Mouse (Mus musculus): ENCODE results near the gene Rtn4r. TPM values are rescaled to one million over a fixed set of nuclear protein-coding genes. Genes with fewer than 3 reads are reported as not detected.

The Rtn4r gene
- polyA plus RNA-seq (2017; shearing (Covaris generic)), result not detected

GRCm38 (mm10) chr16:18127241-18127861 is at the start of gene Rtn4r:
Gene Rtn4r, plus strand, starts transcription at chr16:18127642.

Other genes starting within 250 kb of the Rtn4r start
- 0.60 TPM for gene Gm20518, start 236.0 kb upstream of the Rtn4r start, polyA plus RNA-seq (2017; shearing (Covaris generic))
- not detected for gene Tssk1, start 233.4 kb upstream of the Rtn4r start, polyA plus RNA-seq (2017; shearing (Covaris generic))
- 56.2 TPM for gene Dgcr2, start 229.1 kb upstream of the Rtn4r start, polyA plus RNA-seq (2017; shearing (Covaris generic))
- gene Tssk2, start 229.0 kb upstream of the Rtn4r start, polyA plus RNA-seq (2017; shearing (Covaris generic)), result not detected
- gene Ess2, start 216.3 kb upstream of the Rtn4r start, polyA plus RNA-seq (2017; shearing (Covaris generic)), result 61.9 TPM
- not detected for gene Gsc2, start 212.6 kb upstream of the Rtn4r start, polyA plus RNA-seq (2017; shearing (Covaris generic))
- gene Slc25a1, start 199.4 kb upstream of the Rtn4r start, polyA plus RNA-seq (2017; shearing (Covaris generic)), result 39.5 TPM
- gene Vpreb2, start 147.2 kb upstream of the Rtn4r start, polyA plus RNA-seq (2017; shearing (Covaris generic)), result not detected
- 5.4 TPM for gene Dgcr6, start 74.8 kb upstream of the Rtn4r start, polyA plus RNA-seq (2017; shearing (Covaris generic))
- gene Prodh, start 37.4 kb upstream of the Rtn4r start, polyA plus RNA-seq (2017; shearing (Covaris generic)), result 0.38 TPM
- not detected for gene Ccdc188, start 90.2 kb downstream of the Rtn4r start, polyA plus RNA-seq (2017; shearing (Covaris generic))
- 9.2 TPM for gene Zdhhc8, start 107.5 kb downstream of the Rtn4r start, polyA plus RNA-seq (2017; shearing (Covaris generic))
- gene Trmt2a, start 121.0 kb downstream of the Rtn4r start, polyA plus RNA-seq (2017; shearing (Covaris generic)), result 88.0 TPM
- gene Ranbp1, start 121.1 kb downstream of the Rtn4r start, polyA plus RNA-seq (2017; shearing (Covaris generic)), result 155 TPM
- gene Gm49776, start 130.7 kb downstream of the Rtn4r start, polyA plus RNA-seq (2017; shearing (Covaris generic)), result not detected
- gene Dgcr8, start 161.6 kb downstream of the Rtn4r start, polyA plus RNA-seq (2017; shearing (Covaris generic)), result 8.3 TPM
- 29.2 TPM for gene Tango2, start 220.5 kb downstream of the Rtn4r start, polyA plus RNA-seq (2017; shearing (Covaris generic))
- 2.8 TPM for gene Arvcf, start 220.5 kb downstream of the Rtn4r start, polyA plus RNA-seq (2017; shearing (Covaris generic))